Mouse (Mus musculus): ENCODE measurements at regions not wholly inside any gene's neighbourhood (a gene's known extent, or its start where the extent isn't known, plus 50 kb on each side); places are given as distances from the start of the nearest gene placed in this dataset.
A peak's percentile ranks its signal among the peaks of the same experiment; 100 is the strongest.

- DNase-seq (ENCODE audit: low spot score): no peak
These were observed 52.5 kb downstream of the Adm start for GRCm38 (mm10) chr7:110679916-110680315.

- DNase-seq (ENCODE audit: low spot score): no peak
These were observed 55.5 kb downstream of the Adm start for GRCm38 (mm10) chr7:110682911-110683310.

- DNase-seq (ENCODE audit: low spot score): no peak
These were observed 61.6 kb downstream of the Adm start for GRCm38 (mm10) chr7:110688884-110689681.

GRCm38 (mm10) chr7:110690241-110690640 lies 62.8 kb downstream of the Adm start:
- no peak for DNase-seq (ENCODE audit: low spot score)

GRCm38 (mm10) chr7:110690856-110691255 lies 63.4 kb downstream of the Adm start:
- DNase-seq (ENCODE audit: low spot score): no peak

GRCm38 (mm10) chr7:110694262-110694661 lies 66.8 kb downstream of the Adm start:
- no peak for DNase-seq (ENCODE audit: low spot score)

GRCm38 (mm10) chr7:110695729-110696128 lies 68.3 kb downstream of the Adm start:
- DNase-seq (ENCODE audit: low spot score): no peak

- no peak for DNase-seq (ENCODE audit: low spot score)
These were observed 69.5 kb upstream of the Ampd3 start for GRCm38 (mm10) chr7:110698211-110699153.

- no peak for DNase-seq (ENCODE audit: low spot score)
These were observed 68.4 kb upstream of the Ampd3 start for GRCm38 (mm10) chr7:110699596-110699995.

- DNase-seq (ENCODE audit: low spot score): no peak
These were observed 66.2 kb upstream of the Ampd3 start for GRCm38 (mm10) chr7:110701681-110702413.

GRCm38 (mm10) chr7:110702414-110702783 lies 65.6 kb upstream of the Ampd3 start:
- peak; percentile 21 for DNase-seq (ENCODE audit: low spot score)

GRCm38 (mm10) chr7:110705311-110706000 lies 62.5 kb upstream of the Ampd3 start:
- no peak for DNase-seq (ENCODE audit: low spot score)

GRCm38 (mm10) chr7:110706001-110706695 lies 61.9 kb upstream of the Ampd3 start:
- no peak for DNase-seq (ENCODE audit: low spot score)

- no peak for DNase-seq (ENCODE audit: low spot score)
These were observed 61.3 kb upstream of the Ampd3 start for GRCm38 (mm10) chr7:110706696-110707087.

GRCm38 (mm10) chr7:110708116-110708515 lies 59.9 kb upstream of the Ampd3 start:
- no peak for DNase-seq (ENCODE audit: low spot score)

- DNase-seq (ENCODE audit: low spot score): no peak
These were observed 59.2 kb upstream of the Ampd3 start for GRCm38 (mm10) chr7:110708781-110709180.

- DNase-seq (ENCODE audit: low spot score): no peak
These were observed 58.4 kb upstream of the Ampd3 start for GRCm38 (mm10) chr7:110709606-110710005.

- no peak for DNase-seq (ENCODE audit: low spot score)
These were observed 57.6 kb upstream of the Ampd3 start for GRCm38 (mm10) chr7:110710256-110710962.

- no peak for DNase-seq (ENCODE audit: low spot score)
These were observed 54.3 kb upstream of the Ampd3 start for GRCm38 (mm10) chr7:110713661-110714060.

GRCm38 (mm10) chr7:110715110-110715509 lies 52.9 kb upstream of the Ampd3 start:
- DNase-seq (ENCODE audit: low spot score): no peak

Measured in left cerebral cortex, adult 11 months (tissue).